Mouse (Mus musculus): Measurements from ENCODE around the gene Upf3a.
"Not testable (repeated sequence)": the region's sequence is repeated elsewhere in the genome, so short reads cannot be mapped to it uniquely, and the experiment has no call there.

Upf3a gene

DNA sequence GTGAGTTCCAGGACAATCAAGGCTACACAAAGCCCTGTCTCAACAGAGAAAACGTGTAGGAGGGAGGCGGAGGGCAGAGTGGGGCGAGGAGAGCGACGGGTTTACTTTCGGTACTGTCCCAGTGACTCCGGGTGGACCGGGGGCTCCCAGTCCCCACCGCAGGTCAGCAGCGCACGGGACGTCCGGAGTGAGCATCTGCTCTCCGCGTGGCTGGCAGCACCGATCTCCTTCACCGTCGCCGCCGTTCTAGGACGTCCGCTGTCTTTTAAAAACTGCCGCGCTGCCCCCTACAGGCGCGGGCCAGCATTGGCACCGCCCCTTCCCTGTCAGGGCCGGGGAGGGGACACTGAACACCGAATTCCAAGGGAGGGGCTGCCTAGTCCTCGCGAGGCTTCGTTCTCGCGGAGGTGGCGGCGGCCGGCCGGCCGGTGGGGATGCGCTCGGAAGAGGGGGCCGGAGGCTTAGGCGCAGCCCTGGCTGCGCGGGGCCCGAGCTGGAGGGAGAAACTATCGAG lies at the start of gene Upf3a:
Gene Upf3a, plus strand, starts transcription at position 366 of the 514 bp plus-strand sequence.
- in situ Hi-C loops (cut with MboI, MseI) = loop anchor here (10.0 kb wide), 2 partner anchors 109 to 441 kb away; partner anchors contain the start of gene Coprs

DNA sequence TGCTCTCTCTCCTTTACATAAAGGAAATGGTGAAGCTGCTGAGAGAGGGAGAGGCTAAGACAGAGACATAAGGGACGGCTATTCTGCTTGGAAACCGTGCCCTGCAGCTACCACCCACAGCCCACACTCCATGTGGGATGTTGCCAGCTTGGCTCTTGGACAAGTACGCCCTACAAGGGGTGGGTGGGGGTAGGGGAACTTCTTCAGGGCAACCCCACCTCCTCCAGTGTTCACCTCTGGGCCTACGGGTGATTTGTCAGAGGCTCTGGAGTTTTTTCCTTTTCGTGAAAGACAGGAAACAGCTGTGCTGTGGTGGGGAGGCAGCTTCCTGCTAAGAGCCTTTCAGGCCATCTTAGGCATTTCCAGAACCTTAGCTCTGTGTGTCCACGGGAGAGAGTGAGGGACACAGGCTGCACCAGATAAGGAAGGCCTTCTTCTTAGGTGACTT lies 45.1 kb upstream of the Upf3a start:
- in situ Hi-C loops (cut with MboI, MseI) = loop anchor here (10.0 kb wide), 1 partner anchor 286 kb away; no protein-coding TSS in a partner anchor

DNA sequence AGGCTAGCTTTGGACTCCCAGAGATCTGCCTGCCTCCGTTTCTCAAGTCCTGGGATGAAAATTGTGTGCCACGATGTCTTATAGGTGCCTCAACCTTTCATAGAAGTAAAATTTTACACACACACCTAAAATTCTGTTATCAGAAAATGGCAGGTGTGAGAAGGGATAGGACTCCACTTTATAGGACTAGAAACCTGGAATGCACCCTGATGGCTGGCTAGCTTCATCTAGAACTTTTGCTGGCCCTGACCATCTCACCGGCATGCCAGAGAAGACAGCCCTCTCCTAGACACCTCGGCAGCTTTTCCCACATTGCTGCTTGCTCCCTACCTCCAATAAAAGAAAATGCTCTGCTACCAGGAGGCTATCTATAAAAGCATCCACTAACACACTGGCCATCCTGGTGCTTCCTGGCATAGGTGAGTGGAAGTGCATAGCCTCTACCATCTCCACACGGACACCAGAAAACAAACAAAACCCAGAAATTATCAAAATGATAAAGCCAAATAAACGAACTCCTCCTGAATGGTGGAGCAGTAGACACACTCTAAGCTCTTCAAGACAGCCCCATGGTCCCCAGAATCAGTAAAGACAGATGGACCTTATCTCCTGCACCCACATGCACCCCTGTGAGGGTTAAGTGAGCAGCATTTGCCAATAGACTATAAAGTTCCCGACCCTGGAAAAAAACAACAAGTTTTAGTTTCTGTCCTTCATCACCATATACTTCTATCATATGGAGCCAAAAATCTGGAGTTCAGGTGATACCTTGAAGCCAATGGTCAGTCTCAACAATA lies 44.4 kb upstream of the Upf3a start:
- in situ Hi-C loops (cut with MboI, MseI) = loop anchor here (10.0 kb wide), 1 partner anchor 286 kb away; no protein-coding TSS in a partner anchor

DNA sequence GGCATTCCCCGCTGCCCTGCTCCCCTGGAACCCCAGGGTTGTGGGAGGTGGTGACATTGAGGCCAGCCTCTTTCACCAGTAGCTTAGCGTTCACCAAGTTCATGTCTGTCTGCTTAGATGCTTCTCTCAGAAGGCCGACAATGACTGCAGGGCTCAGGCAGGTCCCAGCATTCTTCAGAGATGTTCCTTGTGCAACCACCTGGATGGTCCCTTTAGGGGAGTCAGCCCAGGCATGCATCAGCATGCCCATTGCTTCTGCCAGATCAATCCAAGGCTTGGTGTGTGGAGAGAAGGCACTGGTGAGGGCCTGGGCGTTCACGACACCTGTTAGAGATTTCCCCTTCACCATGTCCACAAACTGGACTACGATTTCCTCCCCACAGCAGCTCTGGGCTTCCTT lies 39.2 kb upstream of the Upf3a start:
- in situ Hi-C loops (cut with MboI, MseI) = loop anchor here (5.0 to 10.0 kb wide), 2 partner anchors 54 to 291 kb away; no protein-coding TSS in a partner anchor

DNA sequence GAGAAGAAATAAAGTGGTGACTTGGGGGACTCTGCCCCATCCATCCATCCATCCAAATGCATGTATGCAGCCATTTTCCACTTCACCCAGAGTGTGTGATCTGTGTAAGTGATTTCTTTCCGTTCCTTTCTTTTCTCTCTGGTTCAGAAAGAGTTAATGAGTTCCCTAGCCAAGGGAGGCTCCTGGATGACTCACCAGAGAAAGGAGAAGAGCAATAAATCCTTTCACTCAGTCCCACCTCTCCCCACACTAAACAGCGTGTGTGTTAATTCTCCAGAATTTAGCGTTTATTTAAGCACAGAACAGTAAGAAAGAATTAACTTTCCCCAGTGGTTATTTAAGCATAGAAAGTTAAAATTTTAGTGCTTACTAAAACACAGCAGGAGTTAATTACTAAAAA lies 37.8 kb upstream of the Upf3a start:
- in situ Hi-C loops (cut with MboI, MseI) = loop anchor here (5.0 to 10.0 kb wide), 2 partner anchors 55 to 293 kb away; no protein-coding TSS in a partner anchor

DNA sequence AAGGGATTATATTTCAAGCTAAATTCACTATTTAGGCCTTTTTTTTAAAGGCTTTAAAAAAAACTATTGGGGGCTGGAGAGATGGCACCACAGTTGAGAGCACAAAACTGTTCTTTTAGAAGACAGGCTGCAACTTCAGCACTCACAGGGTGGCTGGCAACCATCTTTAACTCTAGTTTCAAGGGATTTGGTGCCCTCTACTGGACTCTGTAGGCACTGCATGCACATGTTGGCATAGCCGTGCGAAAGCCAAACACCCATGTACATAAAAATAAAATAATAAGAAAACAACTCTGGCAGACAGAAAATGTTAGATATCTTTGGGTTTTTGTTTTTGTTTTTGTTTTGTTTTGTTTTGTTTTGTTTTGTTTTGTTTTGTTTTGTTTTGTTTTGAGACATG lies 31.7 kb upstream of the Upf3a start:
- in situ Hi-C loops (cut with MboI, MseI) = loop anchor here (5.0 kb wide), 1 partner anchor 201 kb away; no protein-coding TSS in a partner anchor

DNA sequence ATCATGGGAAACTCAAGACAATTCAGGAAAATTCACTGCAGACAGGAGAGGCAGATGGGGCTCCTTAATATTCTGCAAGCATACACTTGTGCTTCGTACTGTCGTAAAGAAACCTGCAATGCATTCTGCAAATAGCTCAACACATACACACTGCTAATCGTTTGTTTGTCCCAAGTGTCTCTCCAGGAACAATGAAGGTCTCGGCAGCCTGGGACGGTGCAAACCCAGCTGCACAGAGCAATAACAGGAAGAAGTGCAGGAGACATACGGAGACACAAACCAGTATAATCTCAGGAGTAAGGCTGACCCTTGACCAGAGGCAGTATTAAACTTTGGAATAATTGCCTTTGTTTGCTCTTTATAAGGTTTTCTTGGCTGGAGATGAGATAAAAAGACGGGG lies 28.9 kb upstream of the Upf3a start:
- in situ Hi-C loops (cut with MboI, MseI) = no loop called here

DNA sequence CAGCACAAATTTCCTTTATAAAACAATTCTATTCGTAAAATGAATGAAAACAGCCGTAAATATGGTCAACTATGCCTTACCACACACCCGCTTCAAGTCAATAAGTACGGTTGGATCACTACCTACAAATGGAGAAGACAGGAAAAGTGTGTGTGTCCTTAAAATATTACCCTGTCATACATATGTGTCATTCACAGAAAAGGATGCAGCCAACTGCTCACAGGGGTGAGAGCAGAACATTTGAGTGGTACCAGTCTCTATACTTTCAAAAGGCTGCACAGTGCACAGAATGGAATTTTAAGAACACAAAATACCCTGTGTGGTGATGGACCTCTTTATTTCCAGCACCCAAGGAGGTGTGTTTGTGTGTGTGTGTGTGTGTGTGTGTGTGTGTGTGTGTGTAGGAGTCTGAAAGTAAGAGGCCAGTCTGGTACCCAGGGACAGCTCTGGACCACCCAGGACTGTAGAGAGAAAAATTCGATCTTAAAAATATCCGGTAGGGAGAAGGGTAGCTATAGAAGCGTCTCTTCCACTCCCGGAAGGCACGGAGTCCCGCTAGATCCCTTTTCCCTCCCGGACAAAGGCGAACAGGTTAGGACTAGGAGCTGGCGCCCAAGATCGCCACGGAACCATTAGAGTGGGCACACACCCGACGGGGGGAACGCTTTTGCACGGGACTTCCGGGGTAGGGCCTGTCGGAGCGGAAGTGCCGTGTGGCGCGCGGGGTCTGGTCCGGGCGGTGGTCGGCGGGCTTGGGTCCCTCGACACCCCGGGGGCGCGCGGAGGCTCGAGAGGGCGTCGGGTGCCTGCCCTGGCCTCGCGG lies 28.2 kb upstream of the Upf3a start, which contains the start of gene Cdc16:
Gene Cdc16, plus strand, starts transcription at position 695 of the 823 bp plus-strand sequence.
- in situ Hi-C loops (cut with MboI, MseI) = no loop called here

DNA sequence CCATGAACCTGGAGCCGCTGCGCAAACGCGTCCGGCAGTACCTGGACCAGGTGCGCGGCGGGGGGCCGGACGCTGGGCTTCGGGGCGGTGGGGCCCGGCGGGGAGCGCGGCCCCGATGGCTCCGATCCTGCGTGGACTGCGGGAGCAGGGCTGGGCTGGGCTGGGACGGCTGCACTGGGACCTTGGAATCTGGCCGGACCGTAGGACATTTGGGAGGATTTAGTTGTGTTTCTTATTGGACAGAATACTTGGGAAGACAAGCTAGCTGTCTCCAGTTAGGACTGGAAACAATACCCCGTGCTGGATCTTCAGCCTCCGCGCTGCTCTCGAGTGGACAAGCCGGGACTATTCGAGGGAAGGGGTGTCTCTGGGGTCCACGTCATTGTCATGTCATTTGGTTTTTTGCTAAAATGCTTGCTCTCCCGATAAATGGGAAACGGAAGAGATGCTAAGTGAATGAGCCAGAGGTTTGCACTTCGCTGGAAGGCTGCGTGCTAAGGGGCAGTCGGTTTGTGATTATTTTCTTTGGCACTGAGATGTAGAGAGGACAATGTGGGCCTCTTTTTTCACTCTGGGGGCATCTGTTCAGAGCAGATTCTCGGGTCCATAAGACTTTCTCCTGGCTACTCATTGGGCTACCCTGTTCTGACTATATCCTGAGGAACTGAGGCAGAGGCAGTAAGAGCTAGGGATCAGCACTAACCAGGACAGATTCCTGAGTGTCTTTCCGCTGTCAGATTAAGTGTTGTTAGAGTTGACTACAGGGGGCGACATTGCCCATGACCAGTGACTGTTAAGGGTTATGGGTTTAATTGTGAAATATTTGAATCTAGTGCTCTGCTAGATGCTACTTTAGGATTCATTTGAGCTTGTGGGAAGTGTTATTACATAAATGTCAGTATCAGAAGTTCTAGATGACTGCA lies 27.3 kb upstream of the Upf3a start:
- in situ Hi-C loops (cut with MboI, MseI) = no loop called here

DNA sequence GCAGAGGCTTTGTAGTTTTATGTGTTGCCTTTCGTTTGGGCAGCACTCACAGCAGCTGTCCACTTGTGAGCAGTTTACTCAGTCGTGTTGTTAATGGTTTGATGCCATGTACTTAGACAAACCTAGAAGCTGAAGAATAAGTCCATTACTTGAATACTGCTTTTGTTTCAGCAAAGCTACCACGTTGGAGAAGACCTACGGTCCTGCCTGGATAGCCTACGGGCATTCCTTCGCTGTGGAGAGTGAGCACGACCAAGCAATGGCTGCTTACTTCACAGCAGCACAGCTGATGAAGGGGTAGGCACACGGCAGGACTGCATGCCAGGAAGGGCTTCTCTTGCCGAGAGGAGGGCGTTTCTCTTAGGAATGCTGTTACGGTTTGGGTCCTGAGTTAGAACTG lies 16.2 kb upstream of the Upf3a start:
- in situ Hi-C loops (cut with MboI, MseI) = no loop called here

DNA sequence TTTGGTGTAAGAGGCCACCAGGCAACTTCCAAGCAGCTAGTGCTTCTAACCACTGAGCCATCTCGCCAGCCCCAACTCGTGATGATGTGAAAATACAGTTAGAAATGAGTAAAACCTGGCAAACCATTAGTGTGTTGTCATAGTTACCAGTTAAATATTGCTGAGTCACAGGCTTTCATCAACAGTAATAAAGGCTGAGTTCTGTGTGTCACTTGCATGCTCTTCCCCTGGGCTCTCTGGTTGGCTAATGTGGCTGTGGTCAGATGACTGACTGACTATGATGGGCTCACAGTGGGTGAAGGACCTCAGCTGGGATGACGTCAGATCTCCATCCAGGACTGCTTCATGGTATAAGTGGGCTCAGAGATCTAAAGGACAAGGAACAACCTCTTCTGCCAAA lies 4.9 kb upstream of the Upf3a start:
- in situ Hi-C loops (cut with MboI, MseI) = loop anchor here (5.0 to 10.0 kb wide), 3 partner anchors 114 to 563 kb away; partner anchors contain the start of gene Coprs

DNA sequence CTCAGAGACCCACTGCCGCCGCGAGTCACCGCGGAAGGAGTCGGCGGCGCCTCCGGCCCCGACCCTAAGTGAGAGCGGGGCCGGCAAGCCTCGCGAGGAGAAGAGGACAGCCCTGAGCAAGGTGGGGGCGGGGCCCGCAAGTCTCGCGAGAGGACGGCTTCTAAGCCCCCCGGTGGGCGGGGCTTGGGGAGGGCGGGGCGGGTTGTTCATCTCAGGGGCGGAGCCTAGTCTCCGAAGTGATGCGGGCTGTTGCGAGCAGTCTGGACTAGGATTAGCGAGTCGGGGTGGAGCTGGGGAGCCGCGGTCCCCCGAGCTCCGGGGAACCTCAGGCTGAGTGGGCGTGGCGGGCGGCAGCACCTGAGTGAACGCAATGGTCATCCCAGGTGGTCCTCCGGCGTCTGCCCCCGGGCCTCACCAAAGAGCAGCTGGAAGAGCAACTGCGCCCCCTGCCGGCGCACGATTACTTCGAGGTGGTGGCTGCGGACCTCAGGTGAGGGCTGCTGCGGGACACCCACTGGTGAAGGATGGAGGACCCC lies 417 bp downstream of the Upf3a start:
- in situ Hi-C loops (cut with MboI, MseI) = loop anchor here (10.0 kb wide), 2 partner anchors 109 to 441 kb away; partner anchors contain the start of gene Coprs

DNA sequence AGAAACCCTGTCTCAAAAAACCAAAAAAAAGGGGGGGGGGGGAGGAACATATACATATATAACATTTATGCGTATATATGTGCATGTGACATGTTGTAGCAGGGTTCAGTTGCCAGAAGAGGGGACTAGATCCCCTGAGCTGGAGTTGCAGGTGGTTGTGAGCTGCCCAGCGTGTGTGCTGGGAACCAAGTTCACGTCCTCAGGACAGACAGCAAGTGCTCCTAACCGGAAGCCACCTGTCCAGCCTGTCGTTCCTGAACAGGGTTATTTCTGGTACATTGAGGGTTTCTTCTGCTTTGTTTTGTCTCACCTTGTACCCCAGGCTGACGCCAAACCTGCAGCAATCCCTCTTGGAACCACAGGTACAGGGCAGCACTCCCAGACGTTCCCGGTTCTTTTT lies 4.2 kb downstream of the Upf3a start:
- in situ Hi-C loops (cut with MboI, MseI) = loop anchor here (10.0 kb wide), 2 partner anchors 105 to 445 kb away; partner anchors contain the start of gene Coprs

DNA sequence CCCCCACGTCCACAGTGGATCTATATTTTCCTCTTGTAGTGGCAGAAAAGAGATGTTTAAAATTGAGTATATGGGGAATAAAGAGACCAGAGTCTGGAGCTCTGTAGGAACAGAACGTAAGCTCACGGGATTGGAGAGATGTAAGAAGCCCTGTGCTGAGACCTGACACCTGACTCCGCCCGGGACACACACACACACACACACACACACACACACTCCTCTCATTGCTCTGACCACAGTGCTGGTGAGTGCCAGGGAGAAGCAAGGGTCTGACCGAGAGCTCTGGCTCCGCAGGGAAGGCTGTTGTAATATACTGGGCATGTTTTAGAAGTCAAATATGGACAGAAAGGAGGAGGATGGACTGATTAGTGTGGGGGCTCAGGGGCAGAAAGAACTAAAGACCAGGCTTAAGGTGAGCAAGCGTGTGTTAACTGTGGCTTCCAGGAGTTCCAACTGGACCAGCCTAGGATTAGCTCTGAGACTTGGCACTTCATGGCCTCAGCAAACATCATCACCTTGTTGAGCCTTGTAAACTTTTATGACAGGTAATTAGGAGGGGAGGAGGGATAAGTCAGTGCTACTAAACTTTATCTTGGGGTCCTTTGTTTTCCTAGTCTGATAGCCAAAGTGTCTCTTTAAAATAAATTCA lies 7.8 kb downstream of the Upf3a start:
- in situ Hi-C loops (cut with MboI, MseI) = no loop called here

DNA sequence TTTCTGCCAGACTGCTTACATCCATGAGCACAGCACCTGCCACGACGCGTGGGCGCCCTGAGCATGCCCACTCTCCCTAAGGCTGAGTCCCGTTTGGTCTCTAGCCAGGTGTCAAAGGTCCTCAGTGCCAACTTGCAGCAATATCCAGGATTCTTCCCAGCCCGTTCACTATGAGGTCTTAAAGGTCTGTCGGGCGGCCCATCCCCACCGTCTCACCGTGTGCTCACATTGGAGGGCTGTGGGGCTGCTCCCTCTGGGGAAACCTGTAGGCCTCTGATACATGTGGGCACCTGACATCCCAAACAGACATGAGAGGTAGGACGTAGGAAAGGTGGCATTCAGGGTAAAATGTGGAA lies 8.3 kb downstream of the Upf3a start:
- in situ Hi-C loops (cut with MboI, MseI) = no loop called here

DNA sequence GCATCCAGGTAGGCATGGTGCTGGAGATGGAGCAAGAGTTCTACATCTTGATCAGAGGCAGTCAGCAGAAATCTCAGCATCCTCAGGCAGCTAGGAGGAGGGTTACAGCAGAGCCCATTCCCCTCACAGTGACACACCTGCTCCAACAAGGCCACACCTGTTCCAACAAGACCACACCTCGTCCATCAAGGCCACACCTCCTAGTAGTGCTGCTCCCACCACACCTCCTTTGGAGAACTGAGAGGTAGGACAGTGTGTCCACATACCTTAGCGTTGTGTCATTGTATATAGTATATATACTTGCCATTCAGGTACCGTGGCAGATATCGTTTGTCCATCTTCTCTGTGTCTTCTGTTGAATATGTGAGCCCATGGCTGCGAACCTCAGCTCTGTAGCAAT lies 12.3 kb downstream of the Upf3a start:
- in situ Hi-C loops (cut with MboI, MseI) = no loop called here

DNA sequence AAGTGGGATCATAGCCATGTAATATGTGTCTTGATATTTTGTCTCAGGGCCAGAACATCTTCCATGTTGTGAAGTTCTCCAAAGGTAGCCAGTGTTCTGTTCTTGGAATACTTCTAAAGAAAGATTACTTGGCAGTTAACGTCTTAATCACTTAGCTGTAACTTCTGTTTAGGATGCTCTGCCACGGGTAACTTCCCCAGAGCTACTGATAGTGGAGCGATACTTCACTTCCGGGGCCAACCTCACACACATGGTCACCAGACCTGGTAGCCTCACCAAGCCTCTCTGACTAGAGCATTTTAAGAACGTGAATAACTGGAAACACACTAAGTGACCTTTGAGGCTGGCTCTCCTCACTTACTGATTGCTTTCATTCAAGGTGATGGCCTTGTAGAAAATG lies 14.2 kb downstream of the Upf3a start:
- in situ Hi-C loops (cut with MboI, MseI) = no loop called here

DNA sequence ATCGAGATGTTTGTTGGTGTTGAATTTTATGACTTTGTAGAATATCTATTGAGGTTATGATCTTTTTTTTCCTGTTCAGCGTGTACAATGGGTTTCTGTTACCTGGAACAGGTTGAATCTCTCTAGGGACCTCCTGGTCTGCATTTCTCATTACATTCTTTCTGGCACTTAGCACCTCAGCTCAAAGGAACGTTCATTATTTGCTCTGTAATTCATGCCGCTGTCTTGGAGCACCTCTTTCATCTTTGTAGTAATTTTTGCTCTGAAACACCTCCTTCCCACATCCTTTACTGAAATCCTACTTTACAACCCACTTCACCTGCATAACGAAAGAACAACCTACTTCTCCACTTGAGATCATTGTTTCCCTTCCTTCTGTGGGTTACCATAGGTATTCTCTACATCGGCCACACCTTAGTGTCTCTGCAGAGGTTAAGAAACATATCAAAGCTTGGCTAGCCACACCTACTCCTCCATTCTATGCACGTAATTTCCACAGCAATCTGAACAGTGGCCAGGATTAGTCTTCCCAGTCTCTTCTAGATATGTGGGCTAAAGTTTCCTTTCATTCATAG lies 43.3 kb downstream of the Upf3a start:
- in situ Hi-C loops (cut with MboI, MseI) = no loop called here

DNA sequence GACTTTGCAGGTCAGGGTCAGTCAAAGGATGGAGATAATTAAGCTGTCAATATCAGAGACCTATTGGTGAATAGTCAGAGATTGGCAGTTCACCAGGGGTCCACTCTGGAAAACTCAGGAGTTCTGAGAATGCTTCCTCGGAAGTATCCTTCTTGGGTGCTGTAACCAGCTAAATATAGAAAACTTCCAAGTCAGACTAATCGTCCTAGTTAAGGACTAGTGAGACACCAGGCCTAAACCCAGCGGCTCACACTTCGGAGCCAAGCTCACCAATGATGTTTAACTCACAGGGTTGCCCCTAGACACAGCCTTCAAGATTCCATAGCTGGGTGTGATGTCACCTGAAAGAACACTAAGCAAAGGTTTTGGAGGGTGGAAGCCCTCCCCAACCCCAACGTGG lies 52.9 kb downstream of the Upf3a start, which contains the start of gene AF366264:
Gene AF366264, minus strand, starts transcription at position 101 of the 400 bp plus-strand sequence.
- in situ Hi-C loops (cut with MboI, MseI) = not testable (repeated sequence)

Data from T-helper 2 cell (primary cell).